Mouse (Mus musculus) liver, adult 2 months (tissue): ENCODE results near the gene Gm8300. TPM values are rescaled to one million over a fixed set of nuclear protein-coding genes. Genes with fewer than 3 reads are reported as not detected.
"Not testable (repeated sequence)": the region's sequence is repeated elsewhere in the genome, so short reads cannot be mapped to it uniquely, and the experiment has no call there.

ENCODE experiments used
- DNase-seq: peaks from one replicate; pipeline ENCODE4 v3.0.0-alpha.2; 2011; ENCODE audit warnings: low read depth, low spot score; ENCODE audit errors: extremely low read depth
- H3K27ac ChIP-seq: fragments of 200-500 bp; replicated peaks from 2 replicates; pipeline ENCODE4 v1.5.1; 2012; ENCODE audit warnings: low read depth, mild to moderate bottlenecking, control low read depth, inconsistent platforms, low read length; ENCODE audit not compliant: insufficient read depth
- H3K27me3 ChIP-seq: fragments of 200-500 bp; 2 replicates; pipeline ENCODE4 v1.6.1; 2012; ENCODE audit warnings: mild to moderate bottlenecking, moderate library complexity, low read length, inconsistent platforms; ENCODE audit not compliant: control insufficient read depth, insufficient read depth
- H3K36me3 ChIP-seq: fragments of 200-500 bp; 2 replicates; pipeline ENCODE4 v1.6.1; 2012; ENCODE audit warnings: low read length, inconsistent platforms; ENCODE audit not compliant: control insufficient read depth, insufficient read depth
- H3K4me1 ChIP-seq: fragments of 200-500 bp; 2 replicates; pipeline ENCODE4 v1.6.1; 2011; ENCODE audit warnings: low read length; ENCODE audit not compliant: control insufficient read depth, insufficient read depth
- H3K4me3 ChIP-seq: fragments of 200-500 bp; 2 replicates; pipeline ENCODE4 v1.5.1; 2011; ENCODE audit warnings: low read depth, mild to moderate bottlenecking, control low read depth, low read length, moderate library complexity; ENCODE audit not compliant: insufficient read depth
- H3K79me2 ChIP-seq: fragments of 200-500 bp; 2 replicates; pipeline ENCODE4 v1.6.1; 2012; ENCODE audit warnings: inconsistent platforms, mild to moderate bottlenecking, low read length, moderate library complexity; ENCODE audit not compliant: control insufficient read depth, insufficient read depth
- H3K9ac ChIP-seq: fragments of 200-500 bp; 2 replicates; pipeline ENCODE4 v1.6.1; 2012; ENCODE audit warnings: low read depth, mild to moderate bottlenecking, control low read depth, inconsistent platforms, low read length
- CTCF ChIP-seq: fragments of 200-500 bp; IDR thresholded peaks from 2 replicates; pipeline ENCODE4 v1.5.1; 2011; ENCODE audit warnings: low read depth, low read length, control low read depth
- POLR2A ChIP-seq: fragments of 200-500 bp; IDR thresholded peaks from 2 replicates; pipeline ENCODE4 v1.6.1; 2011; ENCODE audit warnings: low read length, control low read depth; ENCODE audit not compliant: insufficient read depth; ENCODE audit errors: extremely low read depth
- WGBS: fragments of 180-500 bp; shearing (Covaris S2); methylation state at CpG from one replicate; pipeline ENCODE4 v1.1.7; 2018; 5-methylcytosine and 5-hydroxymethylcytosine counted together
- polyA plus RNA-seq: library from polyadenylated mRNA; depleted of rRNA; stranded (reverse); fragments of >200 nt; gene quantifications from 2 replicates; pipeline ENCODE4 v1.2.3, GENCODE M21; 2012; rRNA removed
- total RNA-seq: library from RNA; depleted of rRNA; stranded (reverse); fragments of >200 nt; gene quantifications from 2 replicates; pipeline ENCODE4 v1.2.3, GENCODE M21; 2014; rRNA removed

Gm8300 gene
- not detected in 2 replicates for total RNA-seq
- polyA plus RNA-seq: not detected in 2 replicates

DNA sequence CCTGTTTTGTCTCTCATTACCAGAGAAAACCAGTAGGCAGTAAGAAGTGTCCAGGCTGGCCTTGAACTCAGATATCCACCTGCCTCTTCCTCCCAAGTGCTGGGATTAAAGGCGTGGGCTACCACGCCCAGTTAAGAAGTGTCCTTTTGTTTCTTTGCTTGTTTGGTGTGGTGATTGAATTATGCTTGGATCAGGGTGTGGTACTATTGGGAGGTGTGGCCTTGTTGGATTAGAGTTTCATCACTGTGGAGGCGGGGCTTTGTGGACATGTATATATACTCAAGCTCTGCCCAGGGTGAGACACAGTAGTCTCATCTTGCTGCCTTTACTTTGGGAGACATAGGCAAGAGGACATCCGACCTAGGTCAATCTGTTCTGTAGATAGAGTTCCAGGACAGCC is at the start of gene Gm8300:
Gene Gm8300, plus strand, starts transcription at position 301 of the 400 bp plus-strand sequence.
- not testable (repeated sequence) for H3K79me2 ChIP-seq, H3K9ac ChIP-seq, H3K36me3 ChIP-seq, H3K27ac ChIP-seq, H3K4me1 ChIP-seq, H3K4me3 ChIP-seq, DNase-seq, H3K27me3 ChIP-seq
- 88% methylated on average over 4 of the region's 4 CpGs for WGBS

GRCm38 (mm10) chr12:87464678-87465297 is 49.3 kb upstream of the Gm8300 start:
- Histone ChIP-seq H3K27ac (no peak overlapping the region), H3K36me3 (peaks cover 62% of the 10 kb centered on the region), H3K4me1 (0 out of 2 replicates have a peak, but pooled peaks cover 4% of the 10 kb centered on the region), H3K9ac (no peak overlapping the region), H3K4me3 (no peak overlapping the region), H3K79me2 (no peaks in the 10 kb centered on the region; the same call in 1 of the 2 replicates), H3K27me3 (no peaks in the 10 kb centered on the region)
- WGBS: 92% methylated on average over 6 of the region's 6 CpGs
- TF ChIP-seq CTCF (no peak), POLR2A (no peak)
- no peak for DNase-seq

- WGBS: 48% methylated on average over 7 of the region's 7 CpGs
- Histone ChIP-seq H3K27me3 (no peaks in the 10 kb centered on the region), H3K4me3 (peak overlapping the region; percentile 88; the same call in 1 of the 2 replicates), H3K36me3 (peaks cover 16% of the 10 kb centered on the region), H3K79me2 (peaks cover 8% of the 10 kb centered on the region; the same call in 1 of the 2 replicates), H3K4me1 (peaks cover 11% of the 10 kb centered on the region; the same call in 1 of the 2 replicates), H3K9ac (no peak overlapping the region), H3K27ac (no peak overlapping the region)
- DNase-seq: no peak
- TF ChIP-seq POLR2A (no peak), CTCF (no peak)
Measured at GRCm38 (mm10) chr12:87470263-87471136, 43.6 kb upstream of the Gm8300 start.

GRCm38 (mm10) chr12:87471421-87471963 is 42.6 kb upstream of the Gm8300 start:
- Histone ChIP-seq H3K4me3 (peak overlapping the region; percentile 88), H3K9ac (peak overlapping the region; percentile 91), H3K27ac (peak overlapping the region; percentile 60), H3K27me3 (no peaks in the 10 kb centered on the region), H3K79me2 (peaks cover 8% of the 10 kb centered on the region; the same call in 1 of the 2 replicates), H3K4me1 (peaks cover 11% of the 10 kb centered on the region; the same call in 1 of the 2 replicates), H3K36me3 (peaks cover 12% of the 10 kb centered on the region)
- under 1% methylated on average over 19 of the region's 19 CpGs for WGBS
- peak; percentile 49 for DNase-seq
- TF ChIP-seq CTCF: no peak
- TF ChIP-seq POLR2A: no peak

DNA sequence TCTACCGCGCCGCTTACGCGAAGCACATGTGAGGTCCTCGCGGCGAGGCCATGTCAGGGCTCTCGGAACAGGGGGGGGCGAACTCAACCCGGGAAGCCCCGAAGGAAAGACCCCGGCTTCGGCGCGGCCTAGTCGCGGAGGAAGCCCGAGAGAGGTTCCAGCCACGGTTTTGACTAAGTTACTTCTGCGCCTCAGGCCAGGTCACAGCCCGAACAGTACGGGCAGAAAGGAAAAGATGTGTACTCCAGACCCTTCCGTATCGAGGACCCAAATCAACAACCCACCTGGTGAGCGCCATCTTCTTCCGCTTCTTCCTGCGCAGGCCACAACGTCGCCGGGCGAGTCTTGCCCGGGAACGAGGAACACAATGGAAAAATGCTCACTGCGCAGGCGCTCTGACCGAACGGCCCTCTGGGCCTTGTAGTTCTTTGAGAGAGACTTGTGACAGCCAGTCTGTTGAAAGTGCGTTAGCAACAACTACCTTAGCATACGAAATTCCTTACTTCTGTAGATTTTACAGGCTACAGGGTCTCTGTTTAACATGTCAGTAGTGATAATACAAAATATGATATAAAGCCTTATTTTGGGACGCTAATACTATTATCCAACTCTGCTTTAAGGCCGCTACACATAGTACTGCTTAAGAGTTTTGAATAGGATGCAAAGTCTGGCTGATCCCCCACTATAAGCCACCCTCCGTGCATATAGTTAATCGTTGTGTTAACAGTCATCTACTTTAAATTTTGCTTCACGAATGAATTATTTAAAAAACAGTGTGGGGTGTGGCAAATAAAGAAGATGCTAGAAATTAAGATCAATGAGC is 41.9 kb upstream of the Gm8300 start, which contains the start of gene Snw1:
Gene Snw1, minus strand, starts transcription at position 311 of the 823 bp plus-strand sequence.
- DNase-seq: peak; percentile 92
- H3K9ac ChIP-seq: peak within 1 kb of the TSS; percentile 91
- H3K4me3 ChIP-seq: peak within 1 kb of the TSS; percentile 88
- TF ChIP-seq POLR2A (peak; percentile 62; the same call in 1 of the 2 replicates), CTCF (no peak)
- peaks cover 8% of the 10 kb centered on the region; the same call in 1 of the 2 replicates for H3K79me2 ChIP-seq
- peaks cover 7% of the 10 kb centered on the region; the same call in 1 of the 2 replicates for H3K4me1 ChIP-seq
- H3K27ac ChIP-seq: peak within 1 kb of the TSS; percentile 60
- H3K27me3 ChIP-seq: no peaks in the 10 kb centered on the region
- 3% methylated on average over 45 of the region's 45 CpGs for WGBS
- peaks cover 6% of the 10 kb centered on the region; the same call in 1 of the 2 replicates for H3K36me3 ChIP-seq
